Mouse (Mus musculus) cerebellum, postnatal 25 days (tissue): ENCODE measurements around the gene Add1.

Experiments used
- DNase-seq, 2 experiments: peaks; one replicate each; pipeline ENCODE4 v3.0.0; 2021; ENCODE audit warnings: mixed read lengths in 2 of 2

Add1 gene

GRCm38 (mm10) chr5:34573268-34574221 is at the start of gene Add1:
TSS of gene Add1 (plus strand) at chr5:34573664.
- DNase-seq: peak; percentile 97 to 98

GRCm38 (mm10) chr5:34523958-34524485 is 49.4 kb upstream of the Add1 start:
- no peak for DNase-seq

GRCm38 (mm10) chr5:34524511-34524910 is 49.0 kb upstream of the Add1 start:
- no peak for DNase-seq

GRCm38 (mm10) chr5:34525663-34526476 is 47.6 kb upstream of the Add1 start, which contains the start of gene Sh3bp2:
TSS of gene Sh3bp2 (plus strand) at chr5:34525838.
- DNase-seq: peak; percentile 86 to 93

GRCm38 (mm10) chr5:34526477-34526775 is 47.0 kb upstream of the Add1 start:
- no peak for DNase-seq

- no peak for DNase-seq
Observed at GRCm38 (mm10) chr5:34527352-34527751, 46.1 kb upstream of the Add1 start.

- no peak for DNase-seq
Observed at GRCm38 (mm10) chr5:34528724-34529123, 44.7 kb upstream of the Add1 start.

- no peak for DNase-seq
Observed at GRCm38 (mm10) chr5:34530116-34530515, 43.3 kb upstream of the Add1 start.

GRCm38 (mm10) chr5:34530687-34531086 is 42.8 kb upstream of the Add1 start:
- DNase-seq: no peak

GRCm38 (mm10) chr5:34533066-34533465 is 40.4 kb upstream of the Add1 start:
- DNase-seq: no peak

GRCm38 (mm10) chr5:34533820-34534219 is 39.6 kb upstream of the Add1 start:
- no peak for DNase-seq

GRCm38 (mm10) chr5:34534776-34535581 is 38.5 kb upstream of the Add1 start:
- no peak for DNase-seq

- DNase-seq: no peak
Observed at GRCm38 (mm10) chr5:34535831-34536230, 37.6 kb upstream of the Add1 start.

- no peak for DNase-seq
Observed at GRCm38 (mm10) chr5:34538079-34538478, 35.4 kb upstream of the Add1 start.

- DNase-seq: no peak
Observed at GRCm38 (mm10) chr5:34538527-34538926, 34.9 kb upstream of the Add1 start.

GRCm38 (mm10) chr5:34539121-34539520 is 34.3 kb upstream of the Add1 start:
- DNase-seq: no peak

GRCm38 (mm10) chr5:34542166-34542565 is 31.3 kb upstream of the Add1 start:
- DNase-seq: no peak

- DNase-seq: no peak
Observed at GRCm38 (mm10) chr5:34543114-34543513, 30.4 kb upstream of the Add1 start.

GRCm38 (mm10) chr5:34547410-34547809 is 26.1 kb upstream of the Add1 start:
- peak in 1 of 2 experiments; percentile 31 for DNase-seq

- DNase-seq: no peak
Observed at GRCm38 (mm10) chr5:34549135-34549482, 24.4 kb upstream of the Add1 start.

GRCm38 (mm10) chr5:34549483-34550221 is 23.8 kb upstream of the Add1 start:
- peak; percentile 52 to 65 for DNase-seq

- no peak for DNase-seq
Observed at GRCm38 (mm10) chr5:34550251-34550650, 23.2 kb upstream of the Add1 start.
